Mouse (Mus musculus) gonadal fat pad, adult 2 months (tissue): ENCODE data around the gene Olfr701. TPM values are rescaled to one million over a fixed set of nuclear protein-coding genes. Genes with fewer than 3 reads are reported as not detected.

Source experiments
- DNase-seq: peaks from one replicate; pipeline ENCODE4 v3.0.0-alpha.2; 2012; ENCODE audit warnings: low read depth
- polyA plus RNA-seq: library from polyadenylated mRNA; depleted of rRNA; stranded (reverse); fragments of >200 nt; gene quantifications from 2 replicates; pipeline ENCODE4 v1.2.3, GENCODE M21; 2012; rRNA removed

Gene Olfr701
- polyA plus RNA-seq, result 0.14 TPM in 1 of 2 replicates, not detected in the other

DNA sequence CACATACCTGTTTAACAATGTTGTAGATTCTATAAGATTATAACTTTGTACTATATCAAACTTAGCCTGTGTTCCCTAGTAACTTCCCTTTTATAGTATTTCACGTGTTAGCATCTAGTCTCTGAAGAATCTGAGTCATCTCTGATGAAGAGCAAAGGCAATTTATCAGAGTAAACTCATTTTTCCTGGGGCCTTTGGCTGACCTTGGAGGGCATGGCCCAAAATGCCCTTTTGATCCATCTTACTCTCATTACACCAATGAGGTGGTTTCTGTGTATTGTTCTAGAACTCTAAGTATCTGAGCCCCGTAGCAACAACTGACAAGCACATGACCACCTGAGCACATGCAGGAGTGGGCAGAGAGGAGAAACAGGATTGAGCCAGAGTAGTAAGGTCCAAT is at the start of gene Olfr701:
Gene Olfr701, plus strand, starts transcription at position 301 of the 400 bp plus-strand sequence.
- DNase-seq, result no peak

DNA sequence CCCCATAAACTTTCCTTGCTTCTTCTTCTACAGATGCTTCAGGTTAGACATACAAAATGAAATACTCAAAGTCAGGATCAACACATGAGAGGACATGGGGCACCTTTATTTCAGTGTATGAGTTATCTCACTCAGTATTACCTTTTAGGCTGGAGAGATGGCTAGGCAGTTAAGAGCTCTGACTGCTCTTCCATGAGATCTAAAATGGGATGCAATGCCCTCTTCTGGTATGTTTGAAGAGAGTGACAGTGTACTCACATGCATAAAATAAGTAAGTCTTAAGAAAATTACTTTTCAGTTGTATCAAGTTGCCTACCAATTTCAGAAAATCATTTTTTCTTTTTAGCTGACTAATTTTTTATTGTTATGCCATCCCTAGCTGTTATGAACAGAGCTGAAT is 25.6 kb upstream of the Olfr701 start:
- no peak for DNase-seq

DNA sequence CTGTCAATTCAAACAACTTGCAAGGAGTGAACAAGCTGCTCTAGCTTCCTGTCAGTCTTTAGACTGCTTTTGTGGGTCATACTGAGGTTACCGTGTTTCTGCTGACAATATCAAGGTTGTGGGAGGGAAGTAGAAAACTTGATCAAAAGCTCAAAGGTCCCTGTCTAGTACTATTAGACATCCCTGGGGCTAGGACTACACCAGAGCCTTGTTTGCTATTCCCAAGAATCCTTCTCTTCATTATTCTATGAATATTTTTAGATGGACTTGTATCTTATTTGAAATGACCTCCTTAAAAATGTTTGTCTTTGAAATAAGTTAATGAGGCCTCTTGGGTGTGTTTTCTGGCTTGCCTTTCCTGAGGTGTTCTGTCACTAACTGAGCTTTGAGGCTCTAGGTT is 20.8 kb upstream of the Olfr701 start, which contains the start of gene Olfr699:
Gene Olfr699, minus strand, starts transcription at position 101 of the 400 bp plus-strand sequence.
- DNase-seq, result no peak

DNA sequence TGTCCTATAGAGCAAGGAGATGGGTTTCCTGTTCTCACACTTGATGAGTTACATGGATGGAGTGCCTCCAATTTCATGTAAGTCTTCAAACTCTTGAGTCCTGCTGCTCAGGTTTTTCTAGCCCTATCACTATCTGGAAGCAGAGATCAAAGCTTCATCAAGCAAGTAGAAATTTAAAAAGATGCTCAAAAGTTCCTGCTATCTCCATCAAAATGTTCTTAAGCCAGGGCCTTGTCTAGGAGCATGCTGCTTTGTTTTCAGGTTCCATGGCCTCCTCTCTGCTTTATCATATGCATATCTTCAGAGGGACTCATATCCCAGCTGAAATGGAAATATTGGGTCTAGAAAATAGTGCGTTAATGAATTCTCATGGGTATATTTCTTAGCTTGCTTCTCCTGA is 5.2 kb upstream of the Olfr701 start, which contains the start of gene Olfr700:
Gene Olfr700, minus strand, starts transcription at position 101 of the 400 bp plus-strand sequence.
- no peak for DNase-seq

DNA sequence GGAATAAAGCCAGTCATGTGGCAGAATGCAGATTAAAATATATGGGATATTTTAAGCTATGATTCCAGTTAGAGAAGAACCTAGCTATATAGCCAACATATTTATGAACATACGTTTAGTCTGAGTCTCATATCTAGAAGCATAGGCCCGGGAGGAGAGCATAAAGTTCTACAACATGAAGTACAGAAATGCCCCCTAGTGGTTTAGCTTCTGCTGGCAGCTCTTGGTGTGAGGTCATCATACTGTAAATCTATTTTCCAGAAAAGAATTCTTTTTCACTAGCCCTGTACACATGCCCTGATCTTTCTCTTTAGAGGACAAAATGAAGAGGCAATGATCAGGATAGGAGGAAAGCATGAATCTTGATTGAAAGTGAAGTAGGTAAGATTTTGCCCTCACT is 1.8 kb downstream of the Olfr701 start:
- no peak for DNase-seq

DNA sequence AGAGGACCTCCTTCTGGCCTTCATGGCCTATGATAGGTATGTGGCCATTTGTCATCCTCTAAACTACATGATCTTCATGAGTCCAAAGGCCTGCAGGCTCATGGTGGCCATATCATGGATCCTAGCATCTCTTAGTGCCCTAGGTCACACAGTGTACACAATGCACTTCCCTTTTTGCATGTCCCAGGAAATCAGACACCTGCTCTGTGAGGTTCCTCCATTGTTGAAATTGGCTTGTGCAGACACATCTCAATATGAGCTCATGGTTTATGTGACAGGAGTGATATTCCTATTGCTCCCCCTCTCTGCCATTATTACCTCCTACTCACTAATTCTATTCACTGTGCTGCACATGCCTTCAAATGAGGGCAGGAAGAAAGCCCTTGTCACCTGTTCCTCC is 4.5 kb downstream of the Olfr701 start:
- no peak for DNase-seq

DNA sequence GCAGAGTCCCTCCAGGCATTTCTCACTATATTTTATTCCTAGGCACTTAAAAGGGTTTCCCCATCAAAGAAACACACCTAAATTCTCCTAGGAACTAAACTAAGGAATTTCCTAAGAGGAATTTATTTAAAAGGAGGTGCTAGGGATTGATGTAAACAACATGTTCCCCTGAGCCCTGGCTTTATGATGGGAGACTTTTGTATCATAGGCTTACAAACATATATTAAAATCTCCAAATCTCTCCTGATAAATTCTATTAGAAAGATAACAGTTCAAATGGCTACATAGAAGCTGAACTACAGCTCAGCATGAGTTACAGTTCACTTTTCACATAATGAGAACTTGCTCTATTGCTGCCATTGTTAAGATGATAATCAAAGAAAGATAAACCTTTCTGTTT is 19.9 kb downstream of the Olfr701 start, which contains the start of gene Olfr702:
Gene Olfr702, minus strand, starts transcription at position 101 of the 400 bp plus-strand sequence.
- DNase-seq, result no peak

DNA sequence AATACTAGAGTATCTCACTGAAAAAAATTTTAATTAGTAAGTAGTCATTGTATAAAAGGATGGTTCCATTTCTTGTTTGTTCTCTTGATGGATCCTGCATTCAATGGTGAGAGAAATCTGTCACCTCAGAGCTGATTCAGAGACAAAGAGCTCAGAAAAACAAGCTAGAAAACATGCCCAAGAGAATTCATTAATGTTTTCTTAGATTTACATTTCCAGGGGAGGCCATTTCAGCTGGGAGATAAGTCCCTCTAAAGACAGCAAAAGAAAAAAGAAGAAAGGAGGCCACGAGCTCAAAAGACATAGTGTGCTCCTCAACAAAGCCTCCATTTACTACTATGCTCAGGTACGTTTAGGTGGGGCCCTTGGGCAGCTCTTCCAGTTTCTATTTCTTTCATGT is 29.1 kb downstream of the Olfr701 start, which contains the start of gene Olfr703:
Gene Olfr703, plus strand, starts transcription at position 301 of the 400 bp plus-strand sequence.
- no peak for DNase-seq

DNA sequence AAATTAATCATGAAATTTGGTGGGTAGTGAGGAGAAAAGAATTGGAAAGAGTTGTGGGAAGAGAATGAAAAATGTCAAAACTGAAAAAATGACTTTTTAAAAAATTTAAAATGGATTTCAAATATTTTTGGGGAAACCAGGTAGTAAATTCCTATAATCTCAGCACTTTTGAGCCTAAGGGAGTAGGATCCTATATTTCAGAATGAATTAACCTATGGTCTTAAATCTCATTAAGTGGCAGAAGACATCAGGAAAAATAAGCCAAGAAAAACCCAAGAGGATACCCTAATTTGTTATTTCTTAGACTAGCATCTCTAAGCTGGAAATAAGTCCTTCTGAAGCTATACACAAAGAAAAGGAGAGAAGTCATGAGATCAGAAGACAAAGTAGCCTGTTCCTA is 49.0 kb downstream of the Olfr701 start, which contains the start of gene Olfr704:
Gene Olfr704, plus strand, starts transcription at position 301 of the 400 bp plus-strand sequence.
- no peak for DNase-seq

Other genes with a start within 250 kb of the Olfr701 start
- not detected in 2 replicates for gene Olfr693, start 133.5 kb upstream of the Olfr701 start, polyA plus RNA-seq
- gene Olfr694, start 122.3 kb upstream of the Olfr701 start, polyA plus RNA-seq, result not detected in 2 replicates
- not detected in 2 replicates for gene Olfr695, start 97.7 kb upstream of the Olfr701 start, polyA plus RNA-seq
- not detected in 2 replicates for gene Olfr697, start 71.7 kb upstream of the Olfr701 start, polyA plus RNA-seq
- not detected in 2 replicates for gene Olfr698, start 58.7 kb upstream of the Olfr701 start, polyA plus RNA-seq
- gene Olfr699, start 20.9 kb upstream of the Olfr701 start, polyA plus RNA-seq, result not detected in 2 replicates
- not detected in 2 replicates for gene Olfr700, start 5.3 kb upstream of the Olfr701 start, polyA plus RNA-seq
- not detected in 2 replicates for gene Olfr702, start 19.8 kb downstream of the Olfr701 start, polyA plus RNA-seq
- not detected in 2 replicates for gene Olfr703, start 29.2 kb downstream of the Olfr701 start, polyA plus RNA-seq
- gene Olfr704, start 49.1 kb downstream of the Olfr701 start, polyA plus RNA-seq, result not detected in 2 replicates
- not detected in 2 replicates for gene Olfr705, start 62.8 kb downstream of the Olfr701 start, polyA plus RNA-seq
- not detected in 2 replicates for gene Olfr706, start 74.0 kb downstream of the Olfr701 start, polyA plus RNA-seq
- not detected in 2 replicates for gene Olfr707, start 87.1 kb downstream of the Olfr701 start, polyA plus RNA-seq
- gene Olfr1532-ps1, start 93.9 kb downstream of the Olfr701 start, polyA plus RNA-seq, result not detected in 2 replicates
- not detected in 2 replicates for gene Olfr709-ps1, start 118.1 kb downstream of the Olfr701 start, polyA plus RNA-seq
- gene Olfr710, start 134.2 kb downstream of the Olfr701 start, polyA plus RNA-seq, result not detected in 2 replicates
- gene Olfr6, start 149.8 kb downstream of the Olfr701 start, polyA plus RNA-seq, result not detected in 2 replicates
- not detected in 2 replicates for gene Olfr711, start 161.3 kb downstream of the Olfr701 start, polyA plus RNA-seq
- gene Olfr2, start 191.9 kb downstream of the Olfr701 start, polyA plus RNA-seq, result not detected in 2 replicates
- not detected in 2 replicates for gene Olfr713, start 217.0 kb downstream of the Olfr701 start, polyA plus RNA-seq